Mouse (Mus musculus): ENCODE measurements at regions not wholly inside any gene's neighbourhood (a gene's known extent, or its start where the extent isn't known, plus 50 kb on each side); places are given as distances from the start of the nearest gene placed in this dataset.
A peak's percentile ranks its signal among the peaks of the same experiment; 100 is the strongest.

DNA sequence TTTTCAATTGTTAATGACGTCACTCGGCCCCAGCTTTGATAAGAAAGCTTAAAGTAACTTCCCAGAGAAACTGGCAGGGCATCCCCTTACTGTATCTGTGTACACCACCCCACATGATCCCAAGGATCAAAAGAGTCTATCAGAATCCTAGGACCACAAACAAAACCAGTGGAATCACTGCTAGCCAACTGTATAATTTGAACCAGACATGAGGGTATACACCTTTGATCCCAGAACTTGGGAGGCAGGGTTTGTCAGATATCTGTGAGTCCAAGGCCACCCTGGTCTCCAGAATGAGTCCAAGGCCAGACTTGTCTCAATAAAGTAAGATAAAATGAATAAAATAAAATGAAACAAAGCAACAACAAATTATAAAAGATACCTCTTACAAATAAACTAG lies 309.2 kb downstream of the Adgrl2 start:
- ATAC-seq (ENCODE audit: insufficient read depth, low read depth) (no peak), DNase-seq (ENCODE audit: low spot score) (no peak)
- Histone ChIP-seq H3K27me3 (ENCODE audit: control insufficient read depth, insufficient read depth, low read length) (no peaks in the 10 kb centered on the region), H3K27ac (ENCODE audit: low read depth) (peak overlapping the region; percentile 60), H3K4me1 (ENCODE audit: control insufficient read depth, insufficient read depth) (peaks cover 10% of the 10 kb centered on the region), H3K36me3 (replicated peaks; ENCODE audit: control insufficient read depth, insufficient read depth, low read length) (no peaks in the 10 kb centered on the region), H3K9me3 (replicated peaks; ENCODE audit: control insufficient read depth, low read length) (no peaks in the 10 kb centered on the region), H3K4me3 (ENCODE audit: low read depth, low read length) (no peak overlapping the region), H3K4me2 (ENCODE audit: low read depth, low read length) (no peak overlapping the region), H3K9ac (replicated peaks; ENCODE audit: low read depth, low read length) (peak overlapping the region; percentile 11; the same call in 1 of the 2 replicates)
- WGBS: 20% methylated on average over 2 of the region's 2 CpGs
- TF ChIP-seq CTCF (IDR thresholded peaks at IDR 0.05; ENCODE audit: low read depth): no peak
- 0 out of 2 replicates have a peak, but pooled peaks have one; percentile 6 for TF ChIP-seq EP300 (IDR thresholded peaks at IDR 0.05; ENCODE audit: low read depth)

DNA sequence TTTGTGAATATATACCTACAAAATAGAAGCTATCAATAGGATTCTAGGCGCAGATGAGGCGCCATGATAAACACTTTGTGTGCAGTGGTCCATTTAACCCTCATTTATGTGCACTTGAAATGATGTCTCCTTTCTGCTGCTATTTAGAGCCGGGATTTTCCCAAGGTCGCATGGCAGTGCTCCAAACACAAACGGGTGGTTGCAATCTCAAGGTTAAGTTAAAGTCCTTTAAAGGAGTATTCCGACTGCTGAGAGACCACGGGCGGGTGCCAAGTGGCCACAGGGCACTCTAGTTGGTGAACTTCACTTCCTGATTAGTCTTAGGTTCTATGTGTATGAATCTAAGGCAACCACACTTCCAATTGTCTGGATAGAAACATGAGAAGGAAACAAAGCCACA lies 309.6 kb downstream of the Adgrl2 start:
- Histone ChIP-seq H3K4me1 (ENCODE audit: control insufficient read depth, insufficient read depth) (peaks cover 10% of the 10 kb centered on the region), H3K27ac (ENCODE audit: low read depth) (peak overlapping the region; percentile 60), H3K4me3 (ENCODE audit: low read depth, low read length) (no peak overlapping the region), H3K4me2 (ENCODE audit: low read depth, low read length) (no peak overlapping the region), H3K9me3 (replicated peaks; ENCODE audit: control insufficient read depth, low read length) (no peaks in the 10 kb centered on the region), H3K27me3 (ENCODE audit: control insufficient read depth, insufficient read depth, low read length) (no peaks in the 10 kb centered on the region), H3K9ac (replicated peaks; ENCODE audit: low read depth, low read length) (peak overlapping the region; percentile 11; the same call in 1 of the 2 replicates), H3K36me3 (replicated peaks; ENCODE audit: control insufficient read depth, insufficient read depth, low read length) (no peaks in the 10 kb centered on the region)
- DNase-seq (ENCODE audit: low spot score): peak; percentile 70
- ATAC-seq (ENCODE audit: insufficient read depth, low read depth): peak; percentile 82
- 25% methylated on average over 8 of the region's 8 CpGs for WGBS
- TF ChIP-seq CTCF (IDR thresholded peaks at IDR 0.05; ENCODE audit: low read depth) (no peak), EP300 (IDR thresholded peaks at IDR 0.05; ENCODE audit: low read depth) (no peak)

DNA sequence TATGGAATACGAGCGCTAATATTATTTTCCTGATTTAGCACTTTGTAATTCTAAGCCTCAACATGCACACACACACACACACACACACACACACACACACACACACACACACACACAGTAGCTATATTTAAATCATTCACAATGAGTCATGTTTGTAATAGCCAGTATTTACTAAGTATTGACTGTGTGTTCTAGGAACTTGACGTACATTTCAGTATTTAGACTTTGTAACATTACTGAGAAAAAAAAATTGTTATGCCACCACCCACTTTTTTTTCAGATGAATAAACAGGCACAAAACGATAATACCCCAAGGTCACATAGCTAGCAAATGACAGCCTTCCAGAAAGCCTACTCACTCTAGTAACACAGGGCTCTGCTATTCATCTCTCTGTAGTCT lies 310.3 kb downstream of the Adgrl2 start:
- no peaks in the 10 kb centered on the region for H3K9me3 ChIP-seq (replicated peaks; ENCODE audit: control insufficient read depth, low read length)
- H3K4me3 ChIP-seq (ENCODE audit: low read depth, low read length): no peak overlapping the region
- peak overlapping the region; percentile 60; the same call in 1 of the 2 replicates for H3K27ac ChIP-seq (ENCODE audit: low read depth)
- TF ChIP-seq EP300 (IDR thresholded peaks at IDR 0.05; ENCODE audit: low read depth) (no peak), CTCF (IDR thresholded peaks at IDR 0.05; ENCODE audit: low read depth) (no peak)
- H3K9ac ChIP-seq (replicated peaks; ENCODE audit: low read depth, low read length): no peak overlapping the region
- H3K4me2 ChIP-seq (ENCODE audit: low read depth, low read length): no peak overlapping the region
- no peak for DNase-seq (ENCODE audit: low spot score)
- no peaks in the 10 kb centered on the region for H3K27me3 ChIP-seq (ENCODE audit: control insufficient read depth, insufficient read depth, low read length)
- ATAC-seq (ENCODE audit: insufficient read depth, low read depth): no peak
- no peaks in the 10 kb centered on the region for H3K36me3 ChIP-seq (replicated peaks; ENCODE audit: control insufficient read depth, insufficient read depth, low read length)
- H3K4me1 ChIP-seq (ENCODE audit: control insufficient read depth, insufficient read depth): peaks cover 10% of the 10 kb centered on the region
- 79% methylated on average over 4 of the region's 4 CpGs for WGBS

DNA sequence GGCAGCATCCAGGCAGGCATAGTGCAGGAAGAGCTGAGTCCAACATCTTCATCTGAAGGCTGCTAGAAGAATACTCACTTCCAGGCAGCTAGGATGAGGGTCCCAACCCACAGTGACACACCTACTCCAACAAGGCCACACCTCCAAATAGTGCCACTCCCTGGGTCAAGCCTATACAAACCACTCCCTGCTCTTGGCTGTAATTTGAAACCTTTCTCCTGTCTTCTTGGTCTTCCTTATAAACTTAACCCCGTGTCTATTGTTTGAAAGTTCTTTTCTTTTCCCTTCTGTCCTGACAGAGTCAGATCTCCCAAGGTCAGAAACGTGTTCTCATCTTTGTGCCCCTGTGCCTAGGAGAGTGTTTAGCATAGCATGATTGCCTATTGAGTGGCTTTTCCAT lies 311.2 kb downstream of the Adgrl2 start:
- no peak overlapping the region for H3K4me3 ChIP-seq (ENCODE audit: low read depth, low read length)
- 57% methylated on average over 2 of the region's 2 CpGs for WGBS
- H3K4me1 ChIP-seq (ENCODE audit: control insufficient read depth, insufficient read depth): peaks cover 10% of the 10 kb centered on the region
- no peak overlapping the region for H3K4me2 ChIP-seq (ENCODE audit: low read depth, low read length)
- DNase-seq (ENCODE audit: low spot score) (no peak), ATAC-seq (ENCODE audit: insufficient read depth, low read depth) (no peak)
- H3K9me3 ChIP-seq (replicated peaks; ENCODE audit: control insufficient read depth, low read length): no peaks in the 10 kb centered on the region
- H3K36me3 ChIP-seq (replicated peaks; ENCODE audit: control insufficient read depth, insufficient read depth, low read length): no peaks in the 10 kb centered on the region
- no peak overlapping the region for H3K27ac ChIP-seq (ENCODE audit: low read depth)
- TF ChIP-seq EP300 (IDR thresholded peaks at IDR 0.05; ENCODE audit: low read depth): no peak
- TF ChIP-seq CTCF (IDR thresholded peaks at IDR 0.05; ENCODE audit: low read depth): no peak
- no peaks in the 10 kb centered on the region for H3K27me3 ChIP-seq (ENCODE audit: control insufficient read depth, insufficient read depth, low read length)
- H3K9ac ChIP-seq (replicated peaks; ENCODE audit: low read depth, low read length): no peak overlapping the region

DNA sequence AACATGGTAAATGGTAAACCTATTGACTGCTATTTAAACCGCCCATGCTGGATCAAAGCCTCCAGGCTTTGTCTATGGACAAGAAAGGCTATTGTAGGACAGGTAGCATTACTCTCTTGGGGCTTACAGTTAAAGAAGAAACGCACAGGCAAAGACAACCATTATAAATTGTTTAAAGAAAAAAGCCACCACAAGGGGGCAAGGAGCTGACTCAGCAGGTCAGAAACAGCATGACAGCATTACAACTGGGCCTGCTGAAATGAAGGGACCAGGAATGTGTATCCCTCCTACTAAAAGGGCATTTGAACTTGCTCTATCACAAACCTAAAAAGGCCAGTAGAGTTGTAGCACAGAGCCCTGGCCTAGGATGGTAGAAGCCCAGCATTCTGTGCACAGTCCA lies 314.3 kb downstream of the Adgrl2 start:
- Histone ChIP-seq H3K36me3 (replicated peaks; ENCODE audit: control insufficient read depth, insufficient read depth, low read length) (no peaks in the 10 kb centered on the region), H3K4me3 (ENCODE audit: low read depth, low read length) (no peak overlapping the region), H3K4me2 (ENCODE audit: low read depth, low read length) (no peak overlapping the region), H3K4me1 (ENCODE audit: control insufficient read depth, insufficient read depth) (peaks cover 4% of the 10 kb centered on the region; the same call in 1 of the 2 replicates), H3K27me3 (ENCODE audit: control insufficient read depth, insufficient read depth, low read length) (no peaks in the 10 kb centered on the region), H3K9ac (replicated peaks; ENCODE audit: low read depth, low read length) (no peak overlapping the region), H3K27ac (ENCODE audit: low read depth) (no peak overlapping the region), H3K9me3 (replicated peaks; ENCODE audit: control insufficient read depth, low read length) (no peaks in the 10 kb centered on the region)
- ATAC-seq (ENCODE audit: insufficient read depth, low read depth) (no peak), DNase-seq (ENCODE audit: low spot score) (no peak)
- WGBS: 75% methylated on average over 2 of the region's 2 CpGs
- TF ChIP-seq CTCF (IDR thresholded peaks at IDR 0.05; ENCODE audit: low read depth) (peak; percentile 16; the same call in 1 of the 2 replicates), EP300 (IDR thresholded peaks at IDR 0.05; ENCODE audit: low read depth) (no peak)

DNA sequence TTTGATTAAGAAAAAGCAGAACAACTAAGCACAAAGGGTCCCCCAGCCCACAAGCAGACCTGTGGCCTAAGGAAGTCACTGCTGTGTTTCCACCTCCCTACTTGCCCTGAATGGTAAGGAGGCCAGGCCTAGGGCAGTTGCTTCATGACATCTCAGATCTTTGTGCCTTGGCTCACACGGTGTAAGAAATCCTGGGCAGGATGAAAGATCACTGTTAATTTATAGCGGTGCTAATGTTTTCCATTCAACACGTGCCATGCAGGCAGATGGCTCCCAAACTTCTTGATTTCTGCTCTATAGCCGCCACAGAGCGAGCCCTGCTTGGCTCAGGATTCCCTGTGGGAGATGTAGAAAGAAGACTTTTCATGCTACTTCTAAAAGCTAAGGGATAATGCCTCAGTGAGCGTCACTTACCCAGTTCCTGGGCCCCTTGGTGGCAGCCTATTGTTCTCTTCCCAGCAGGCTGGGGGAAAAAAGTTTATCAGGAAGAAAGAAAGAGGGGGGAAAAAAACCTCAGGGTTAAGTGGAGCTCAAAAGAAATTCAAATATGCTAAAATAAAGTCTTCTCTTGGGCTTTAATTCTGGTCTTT lies 327.4 kb downstream of the Adgrl2 start:
- no peak overlapping the region for H3K4me2 ChIP-seq (ENCODE audit: low read depth, low read length)
- 53% methylated on average over 6 of the region's 6 CpGs for WGBS
- H3K9ac ChIP-seq (replicated peaks; ENCODE audit: low read depth, low read length): no peak overlapping the region
- ATAC-seq (ENCODE audit: insufficient read depth, low read depth) (no peak), DNase-seq (ENCODE audit: low spot score) (no peak)
- H3K4me3 ChIP-seq (ENCODE audit: low read depth, low read length): no peak overlapping the region
- H3K27ac ChIP-seq (ENCODE audit: low read depth): no peak overlapping the region
- TF ChIP-seq EP300 (IDR thresholded peaks at IDR 0.05; ENCODE audit: low read depth) (no peak), CTCF (IDR thresholded peaks at IDR 0.05; ENCODE audit: low read depth) (no peak)
- peaks cover 6% of the 10 kb centered on the region; the same call in 1 of the 2 replicates for H3K9me3 ChIP-seq (replicated peaks; ENCODE audit: control insufficient read depth, low read length)
- no peaks in the 10 kb centered on the region for H3K27me3 ChIP-seq (ENCODE audit: control insufficient read depth, insufficient read depth, low read length)
- H3K36me3 ChIP-seq (replicated peaks; ENCODE audit: control insufficient read depth, insufficient read depth, low read length): no peaks in the 10 kb centered on the region
- no peaks in the 10 kb centered on the region for H3K4me1 ChIP-seq (ENCODE audit: control insufficient read depth, insufficient read depth)

Data from heart, postnatal 0 days (tissue).